Mouse (Mus musculus): Measurements from ENCODE around the gene Ncapg2.

Gene Ncapg2

DNA sequence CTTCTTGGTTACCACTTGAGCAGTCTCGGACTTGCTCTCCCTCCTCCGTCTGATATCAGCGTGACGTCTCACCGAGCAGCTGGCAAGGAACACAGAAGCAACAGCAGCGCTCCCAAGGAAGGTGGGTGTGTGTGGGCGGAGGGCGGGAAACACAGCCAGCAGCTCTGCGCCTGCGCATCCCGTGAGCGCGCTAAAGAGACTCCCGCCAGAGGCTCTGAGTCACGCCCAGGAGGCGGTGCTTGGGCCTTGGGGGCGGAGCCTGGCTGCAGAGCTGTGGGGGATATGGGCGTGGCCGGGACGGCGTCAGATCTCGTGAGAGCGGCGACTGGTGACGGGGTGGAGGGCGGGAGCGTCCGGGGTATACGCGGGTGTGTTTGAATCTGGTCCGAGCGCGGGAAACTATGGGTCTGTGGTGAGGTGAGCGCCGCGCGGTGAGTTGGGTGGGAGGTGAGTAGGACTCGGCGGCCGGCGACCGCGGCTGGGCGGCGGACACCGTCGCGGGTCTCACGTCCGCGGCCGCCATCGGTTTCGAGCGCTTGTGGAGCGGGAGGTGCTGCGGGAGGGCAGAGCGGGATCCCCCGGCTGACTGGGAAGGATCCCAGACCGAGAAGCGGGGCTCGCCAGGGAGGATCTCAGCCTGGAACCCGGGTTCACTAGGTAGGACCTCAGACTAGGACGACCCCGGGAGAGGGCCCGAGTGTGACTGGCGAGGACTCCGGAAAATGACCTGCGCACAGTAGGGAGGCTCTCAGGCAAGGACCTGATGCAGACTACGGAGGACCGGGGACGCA, at the start of gene Ncapg2:
TSS of gene Ncapg2 (plus strand) at position 358 of the 791 bp plus-strand sequence.
- in situ Hi-C loops (cut with MboI, MseI): loop anchor here (5.0 to 10.0 kb wide), 3 partner anchors 120 to 360 kb away; partner anchors contain the start of genes Esyt2 (in 2 of the 2) and Zfp386 (in 1 of the 2)

DNA sequence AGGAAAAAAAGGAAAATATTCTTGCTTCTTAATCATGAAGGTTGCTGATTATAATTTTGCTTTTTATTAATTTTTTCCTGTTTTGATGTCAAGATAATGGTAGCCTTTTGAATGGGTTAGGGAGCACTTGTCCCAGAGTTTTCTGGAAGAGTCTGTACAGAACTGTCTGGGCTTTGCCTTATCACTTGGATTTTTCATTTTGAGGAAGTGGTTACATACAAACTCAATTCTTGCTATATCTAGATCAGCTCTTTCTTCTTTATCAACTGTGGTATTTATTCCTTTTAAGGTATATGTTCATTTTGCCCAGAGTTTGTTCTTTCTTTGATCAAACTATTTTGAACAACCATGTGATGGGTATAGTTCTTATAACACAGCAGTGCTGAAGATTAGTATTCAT, 43.1 kb upstream of the Ncapg2 start:
- in situ Hi-C loops (cut with MboI, MseI): no loop called here

DNA sequence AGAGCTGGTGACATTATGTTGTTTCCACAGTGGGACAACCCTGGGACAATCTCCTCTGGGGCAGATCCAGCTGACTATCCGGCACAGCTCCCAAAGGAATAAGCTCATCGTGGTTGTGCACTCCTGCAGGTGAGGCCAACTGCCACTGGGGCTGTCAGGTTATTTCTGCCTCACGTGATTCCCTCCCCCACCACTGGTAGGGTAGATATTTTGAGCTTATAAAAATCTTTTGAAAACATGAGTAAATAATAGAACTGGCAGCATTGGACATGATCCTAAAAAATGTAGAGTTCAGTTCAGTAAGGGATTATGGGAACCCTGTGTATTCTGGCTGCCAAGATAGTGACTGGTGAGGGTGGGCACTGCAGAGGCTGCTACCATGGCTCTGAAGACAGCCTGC, 38.3 kb upstream of the Ncapg2 start:
- in situ Hi-C loops (cut with MboI, MseI): no loop called here

DNA sequence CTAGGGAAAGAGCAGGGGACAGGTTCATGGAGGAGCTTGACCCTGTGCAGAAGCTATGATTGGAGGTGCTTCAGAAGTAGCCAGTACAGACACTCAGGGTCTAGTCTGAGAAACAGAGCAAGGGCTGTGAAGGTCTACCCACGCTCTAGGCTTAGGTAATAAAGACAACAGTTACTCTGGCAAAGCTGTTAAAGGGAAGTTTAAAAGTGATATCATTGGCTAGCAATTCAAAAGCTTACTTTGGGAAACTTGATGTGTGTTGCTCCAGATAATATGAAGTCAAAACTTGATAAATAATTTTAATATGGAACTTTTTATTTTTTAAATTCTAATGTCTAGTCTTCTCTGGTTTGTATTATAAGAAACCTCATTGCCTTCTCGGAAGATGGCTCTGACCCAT, 37.9 kb upstream of the Ncapg2 start:
- in situ Hi-C loops (cut with MboI, MseI): no loop called here

DNA sequence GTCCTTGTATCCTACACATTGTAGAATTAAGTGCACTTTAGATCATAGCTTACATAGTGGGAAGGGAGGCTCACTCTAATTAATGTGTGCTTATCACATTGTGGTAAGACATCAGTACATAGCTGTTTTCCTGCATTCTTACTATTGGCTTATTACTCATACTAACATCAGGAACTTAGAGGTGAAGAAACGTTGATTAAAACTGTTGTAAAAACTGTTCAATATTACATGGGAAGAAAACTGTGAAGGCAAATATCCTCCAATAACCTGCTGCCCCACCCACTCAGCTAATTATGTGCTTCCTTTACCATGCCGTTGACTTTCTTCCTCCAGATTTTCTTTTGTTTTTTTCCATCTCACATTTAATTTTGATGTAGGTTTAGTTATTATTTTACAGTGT, 36.3 kb upstream of the Ncapg2 start:
- in situ Hi-C loops (cut with MboI, MseI): no loop called here

DNA sequence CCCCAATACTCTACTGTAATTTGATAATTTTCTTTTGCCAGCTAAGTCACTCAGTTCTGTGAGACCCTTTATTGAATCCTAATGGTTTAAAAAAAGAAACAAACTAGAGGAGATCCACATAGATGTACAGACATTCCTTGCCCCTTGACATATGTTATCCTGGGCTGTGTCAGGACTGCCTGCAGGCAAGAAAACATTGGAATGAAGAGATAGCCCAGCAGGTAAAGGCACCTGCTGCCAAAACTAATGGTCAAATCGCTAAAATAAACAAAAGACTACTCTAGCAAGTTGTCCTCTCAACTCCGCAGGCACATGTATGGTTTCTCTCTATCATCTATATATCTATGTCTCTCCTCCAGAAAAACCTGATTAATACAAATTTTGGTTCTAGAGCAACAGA, 22.1 kb upstream of the Ncapg2 start:
- in situ Hi-C loops (cut with MboI, MseI): no loop called here

DNA sequence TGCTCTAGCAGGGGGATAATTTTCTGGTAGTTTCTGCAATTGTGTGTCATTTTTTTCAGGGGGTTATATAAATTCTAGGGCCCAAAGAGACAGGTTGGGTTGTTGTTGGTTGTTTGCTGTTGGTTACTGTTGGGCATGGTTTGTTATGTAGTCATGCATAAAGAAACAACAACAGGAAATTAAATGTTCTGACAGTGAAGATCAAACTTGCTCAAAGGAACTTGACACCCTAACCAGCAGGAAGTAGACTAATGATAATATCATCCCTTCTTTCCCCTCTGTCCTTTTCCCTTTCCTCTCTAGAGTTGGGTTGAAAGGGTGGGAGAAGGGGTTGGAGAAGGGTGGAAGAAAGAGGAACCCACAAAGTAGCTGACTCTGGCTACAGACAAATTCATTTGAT, 21.2 kb upstream of the Ncapg2 start:
- in situ Hi-C loops (cut with MboI, MseI): no loop called here

DNA sequence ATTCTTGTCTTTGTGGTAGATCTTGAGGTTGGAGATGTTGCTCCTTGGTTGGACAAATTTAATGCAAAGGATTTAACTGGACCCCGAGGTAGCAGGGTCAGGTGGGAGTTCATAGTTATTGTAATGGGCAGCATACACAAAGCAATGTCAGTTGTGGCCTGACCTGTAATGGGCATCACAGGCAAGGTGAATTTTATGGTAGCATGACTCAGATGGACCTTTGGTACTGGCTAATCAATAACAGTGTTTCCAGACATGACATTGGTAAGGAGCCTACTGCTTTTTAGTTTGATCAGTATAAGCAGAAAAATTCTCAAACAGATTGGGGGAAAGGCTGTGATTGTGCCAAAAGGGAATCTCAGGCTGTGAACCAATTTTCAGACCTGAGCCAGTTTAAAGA, 18.4 kb upstream of the Ncapg2 start:
- in situ Hi-C loops (cut with MboI, MseI): no loop called here

DNA sequence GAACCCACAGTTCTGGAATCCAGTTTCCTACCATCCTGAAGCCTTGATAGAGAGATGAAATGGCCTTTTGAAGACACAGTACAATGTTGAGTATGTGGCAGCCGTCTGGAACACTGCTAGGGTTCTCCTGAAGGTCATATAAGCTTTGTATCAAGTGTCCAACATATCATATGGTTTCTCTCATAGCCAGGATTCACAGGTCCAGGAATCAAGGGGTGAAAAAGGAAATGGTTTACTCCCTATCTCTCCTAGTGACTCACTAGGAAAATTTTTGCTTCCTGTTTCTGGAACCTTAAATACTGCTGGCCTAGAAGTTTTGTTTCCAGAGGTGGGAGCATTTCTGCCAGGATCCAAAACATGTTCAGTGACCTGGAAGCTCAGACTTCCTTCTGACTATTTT, 15.3 kb upstream of the Ncapg2 start:
- in situ Hi-C loops (cut with MboI, MseI): no loop called here

DNA sequence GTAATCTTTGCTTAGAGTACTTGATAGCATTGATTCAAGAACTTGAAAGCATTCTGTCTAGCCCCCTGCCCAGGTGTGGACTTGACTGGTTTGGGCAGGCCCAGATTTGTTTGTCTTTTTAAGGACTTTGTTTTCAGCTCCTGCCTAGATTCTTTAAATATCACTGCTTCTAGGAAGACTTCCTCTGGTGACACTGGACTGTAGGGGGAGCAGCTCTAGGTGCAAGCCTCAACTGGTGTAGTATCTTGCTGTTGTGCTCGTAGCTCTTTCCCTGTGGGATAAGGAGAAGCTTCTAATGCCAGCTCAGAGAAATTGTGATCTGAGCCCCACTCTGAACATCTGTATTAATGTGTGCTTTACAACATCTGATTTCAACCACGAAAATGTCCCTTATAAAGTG, 10.9 kb upstream of the Ncapg2 start:
- in situ Hi-C loops (cut with MboI, MseI): no loop called here

DNA sequence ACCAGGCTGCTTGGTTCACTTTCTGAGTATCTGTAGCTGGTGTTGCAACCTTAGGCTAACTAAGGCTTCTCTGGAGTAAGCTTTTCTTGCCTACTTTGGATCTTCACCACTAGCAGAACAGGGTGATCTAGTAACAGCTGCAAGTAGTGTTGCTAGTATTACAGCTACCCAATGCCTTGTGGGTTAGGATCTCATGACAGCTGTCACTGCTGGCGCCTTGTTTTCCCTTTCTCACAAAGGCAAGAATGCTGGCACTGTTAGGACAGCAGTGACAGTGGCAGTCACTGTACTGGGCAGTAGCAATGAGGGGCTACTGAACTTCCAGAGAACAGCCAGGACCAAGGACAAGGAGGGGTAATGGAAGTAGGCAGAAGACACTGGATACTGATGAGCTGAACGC, 9.9 kb upstream of the Ncapg2 start:
- in situ Hi-C loops (cut with MboI, MseI): no loop called here

DNA sequence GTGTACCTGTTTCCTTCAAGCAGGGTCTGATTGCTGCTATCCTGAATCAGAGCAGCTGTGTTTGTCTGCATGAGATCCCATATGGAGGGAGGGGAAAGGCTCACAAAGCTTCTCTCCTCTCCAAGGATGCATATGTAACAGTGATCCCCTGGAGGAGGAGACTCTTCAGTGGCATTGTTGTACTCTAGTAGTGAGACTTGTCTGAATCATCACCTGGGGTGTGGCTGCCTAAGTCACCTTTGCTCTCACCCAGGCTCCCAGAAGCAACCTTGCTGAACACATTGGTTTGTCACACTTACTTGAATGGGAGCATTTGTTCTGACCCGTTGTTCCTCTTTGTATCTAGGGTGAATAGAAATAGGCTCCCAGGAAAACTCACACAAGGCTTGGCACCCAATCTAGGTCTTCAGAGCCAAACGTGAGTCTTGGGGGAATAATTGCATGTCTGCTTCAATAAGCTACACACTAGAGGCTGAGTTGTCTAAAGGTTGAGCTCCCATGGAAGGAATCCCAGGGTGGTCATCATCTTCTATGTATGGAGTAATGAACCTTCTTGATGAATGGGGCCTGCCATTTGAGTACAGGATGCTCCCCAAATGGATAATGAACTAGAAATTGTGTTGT, 9.0 kb upstream of the Ncapg2 start:
- in situ Hi-C loops (cut with MboI, MseI): no loop called here

DNA sequence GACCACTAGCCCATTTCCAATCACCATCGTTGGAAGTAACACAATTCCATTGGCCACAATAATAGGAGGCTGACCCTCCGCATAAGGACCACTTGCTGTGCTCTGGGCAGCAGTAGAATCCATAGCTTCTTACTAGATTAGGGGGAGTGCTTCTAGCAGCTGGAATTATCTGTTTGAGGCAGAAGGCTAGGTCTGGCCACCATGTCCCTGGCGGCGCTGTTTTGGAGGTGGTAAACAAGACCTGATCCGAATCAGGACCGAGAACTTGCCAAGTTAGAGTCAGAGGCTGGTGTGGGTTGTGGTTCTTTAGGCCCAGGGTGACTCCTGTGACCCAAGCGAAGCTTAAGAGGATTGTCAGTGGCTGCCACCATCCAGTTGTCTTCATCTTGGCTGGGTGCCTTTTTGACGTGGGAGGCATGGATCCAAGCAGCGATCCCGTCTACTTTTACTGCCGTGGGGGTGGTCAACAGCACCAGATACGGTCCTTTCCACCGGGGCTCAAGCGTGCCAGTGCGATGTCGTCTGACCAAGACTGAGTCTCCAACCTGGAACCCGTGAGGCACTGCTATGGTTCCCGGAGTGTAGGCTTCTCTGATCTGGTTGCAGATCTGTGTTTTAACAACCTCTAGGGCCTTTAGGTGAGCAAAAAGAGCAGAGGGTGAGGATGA, 1.1 kb upstream of the Ncapg2 start:
- in situ Hi-C loops (cut with MboI, MseI): loop anchor here (10.0 kb wide), 2 partner anchors 119 to 359 kb away; partner anchors contain the start of genes Esyt2 (in 1 of the 2) and Zfp386 (in 1 of the 2)

DNA sequence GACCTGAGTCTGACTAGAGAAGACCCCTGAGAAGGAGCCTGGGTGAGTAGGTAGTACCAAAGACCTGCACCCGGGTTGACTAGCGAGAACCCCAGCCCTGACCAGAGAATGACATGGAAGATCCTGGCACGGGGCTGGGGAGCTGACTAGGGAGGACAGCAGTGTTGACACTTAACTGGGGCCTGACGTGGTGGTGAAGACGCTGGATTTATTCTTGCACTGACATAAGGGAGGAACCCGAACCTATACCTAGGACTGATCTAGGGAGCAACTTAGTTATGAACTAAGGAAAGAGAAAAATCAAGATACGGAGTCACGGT, 594 bp downstream of the Ncapg2 start:
- in situ Hi-C loops (cut with MboI, MseI): loop anchor here (5.0 to 10.0 kb wide), 3 partner anchors 121 to 361 kb away; partner anchors contain the start of genes Esyt2 (in 2 of the 2) and Zfp386 (in 1 of the 2)

DNA sequence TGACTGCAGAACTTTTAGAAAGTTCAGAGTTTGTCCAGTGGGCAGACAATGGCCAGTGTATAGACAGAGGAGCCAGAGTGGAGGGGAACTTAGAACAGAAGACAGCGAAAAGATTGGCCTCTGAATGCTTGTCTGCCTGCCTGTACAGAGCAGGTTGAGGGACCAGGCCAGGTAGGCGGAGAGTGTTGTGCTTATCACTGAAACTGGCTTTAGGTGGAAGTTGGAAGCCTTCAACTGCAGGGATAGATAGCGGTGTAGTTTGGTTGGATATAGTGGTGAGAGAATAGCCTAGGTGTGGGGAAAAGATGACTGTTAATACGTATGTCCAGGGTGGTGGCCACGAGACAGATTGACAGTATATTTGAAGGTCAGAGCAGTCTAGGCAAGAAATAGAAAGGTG, 2.7 kb downstream of the Ncapg2 start:
- in situ Hi-C loops (cut with MboI, MseI): loop anchor here (5.0 to 10.0 kb wide), 3 partner anchors 123 to 363 kb away; partner anchors contain the start of genes Esyt2 (in 2 of the 2) and Zfp386 (in 1 of the 2)

DNA sequence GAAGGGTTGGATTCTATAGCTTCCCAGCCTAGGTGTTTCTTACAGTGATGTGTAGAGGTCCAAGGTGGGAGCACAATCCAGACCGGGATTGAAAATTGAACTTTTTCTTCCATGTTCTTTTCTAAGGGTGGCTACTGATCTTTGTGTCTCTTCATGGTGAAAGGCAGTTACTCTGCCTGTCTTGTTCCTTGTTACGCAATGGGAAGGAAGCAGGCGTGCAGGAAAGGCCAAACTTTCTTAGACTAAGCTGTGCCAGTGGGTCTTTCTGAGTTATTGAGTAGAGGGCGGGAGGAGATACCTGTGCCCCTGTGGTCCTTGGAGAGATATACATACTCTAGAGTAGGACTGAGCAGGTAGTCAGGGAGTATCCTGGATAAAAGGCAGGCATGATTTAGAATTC, 9.7 kb downstream of the Ncapg2 start:
- in situ Hi-C loops (cut with MboI, MseI): no loop called here

DNA sequence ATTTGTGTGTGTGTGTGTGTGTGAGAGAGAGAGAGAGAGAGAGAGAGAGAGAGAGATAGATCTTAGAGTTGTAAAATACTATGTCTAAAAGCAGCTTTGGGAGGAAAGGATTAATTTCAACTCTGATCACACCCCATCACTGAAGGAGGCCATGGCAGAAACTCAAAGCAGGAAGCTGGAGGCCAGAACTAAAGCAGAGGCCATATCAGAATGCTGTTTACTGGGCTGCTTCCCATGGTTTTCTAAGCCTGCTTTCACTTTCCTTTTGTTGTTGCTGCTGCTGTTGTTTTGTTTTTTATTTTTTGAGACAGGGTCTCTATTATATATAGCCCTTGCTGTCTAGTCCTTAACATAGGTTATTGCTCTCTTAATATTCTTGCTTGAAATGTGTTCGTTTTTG, 11.3 kb downstream of the Ncapg2 start:
- in situ Hi-C loops (cut with MboI, MseI): no loop called here

DNA sequence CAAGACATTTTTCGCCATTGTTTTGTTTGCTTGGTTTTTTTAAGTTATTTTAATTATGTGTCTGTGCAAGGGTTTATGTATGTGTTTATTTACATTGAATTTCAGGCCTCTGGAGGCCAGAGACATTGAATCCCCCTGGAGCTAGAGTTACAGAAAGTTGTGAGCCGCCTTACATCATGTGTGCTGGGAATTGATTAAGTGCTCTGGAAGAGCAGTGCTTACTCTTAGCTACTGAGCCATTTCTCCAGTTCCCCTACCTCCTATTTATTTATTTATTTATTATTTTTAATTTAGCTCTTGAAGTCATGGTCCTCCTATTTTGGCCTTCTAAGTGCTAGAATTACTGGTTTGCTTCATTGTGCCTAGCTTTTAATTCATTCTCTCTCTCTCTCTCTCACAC, 16.5 kb downstream of the Ncapg2 start:
- in situ Hi-C loops (cut with MboI, MseI): no loop called here

DNA sequence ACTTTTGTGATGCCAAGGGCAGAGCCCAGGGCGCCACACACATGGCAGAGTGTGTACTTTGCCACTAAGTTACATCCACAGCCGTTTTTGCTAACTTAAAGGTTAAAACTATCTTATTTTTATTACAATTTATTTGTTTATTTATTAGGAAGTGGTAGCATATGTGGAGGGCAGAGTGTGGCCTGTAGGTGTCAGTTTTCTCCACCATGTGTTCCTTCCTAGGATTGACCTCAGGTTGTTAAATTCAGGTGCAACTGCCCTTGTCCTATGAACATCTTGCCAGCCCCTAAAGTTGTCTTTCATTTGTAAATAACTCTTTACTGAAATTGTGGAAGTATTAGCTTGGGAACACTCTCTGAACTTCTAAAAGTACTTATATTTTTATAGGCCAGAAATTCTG, 20.2 kb downstream of the Ncapg2 start:
- in situ Hi-C loops (cut with MboI, MseI): no loop called here

DNA sequence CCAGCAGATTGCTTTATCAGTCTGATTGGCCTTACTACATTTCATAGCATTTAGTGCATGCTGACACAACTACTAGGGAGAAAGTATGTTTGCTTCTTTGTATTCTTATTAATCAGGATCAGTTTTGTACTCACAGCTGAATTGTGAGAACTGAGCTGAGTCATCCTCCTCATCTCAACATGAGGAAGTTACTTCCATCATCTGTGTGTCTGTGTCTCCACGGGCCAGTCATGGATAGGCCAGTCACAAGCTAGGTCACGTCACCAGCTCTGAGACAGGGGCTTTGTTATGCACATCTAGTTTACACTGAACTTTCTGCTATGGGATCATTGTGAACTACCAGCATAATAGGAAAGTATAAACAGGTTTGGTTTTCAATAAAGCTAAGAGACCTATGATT, 28.5 kb downstream of the Ncapg2 start:
- in situ Hi-C loops (cut with MboI, MseI): no loop called here

DNA sequence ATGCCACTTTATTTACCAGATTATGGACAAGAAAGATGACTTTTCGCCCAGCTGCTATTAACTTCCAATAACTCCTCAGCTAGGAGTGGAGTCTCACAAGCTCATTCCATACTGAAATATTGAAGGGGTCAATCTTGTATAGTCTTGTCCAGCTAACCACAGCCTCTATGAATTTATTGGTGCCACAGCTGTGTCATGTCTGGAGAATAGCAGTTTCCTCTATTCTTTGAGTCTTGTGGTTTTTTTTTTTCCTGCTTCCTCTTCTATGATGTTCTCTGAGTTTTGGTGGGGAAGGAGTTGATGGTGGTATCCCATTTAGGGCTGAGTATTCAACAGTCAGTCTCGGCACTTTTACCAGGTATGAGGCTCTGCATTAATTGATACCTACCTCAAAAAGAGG, 30.0 kb downstream of the Ncapg2 start:
- in situ Hi-C loops (cut with MboI, MseI): no loop called here

DNA sequence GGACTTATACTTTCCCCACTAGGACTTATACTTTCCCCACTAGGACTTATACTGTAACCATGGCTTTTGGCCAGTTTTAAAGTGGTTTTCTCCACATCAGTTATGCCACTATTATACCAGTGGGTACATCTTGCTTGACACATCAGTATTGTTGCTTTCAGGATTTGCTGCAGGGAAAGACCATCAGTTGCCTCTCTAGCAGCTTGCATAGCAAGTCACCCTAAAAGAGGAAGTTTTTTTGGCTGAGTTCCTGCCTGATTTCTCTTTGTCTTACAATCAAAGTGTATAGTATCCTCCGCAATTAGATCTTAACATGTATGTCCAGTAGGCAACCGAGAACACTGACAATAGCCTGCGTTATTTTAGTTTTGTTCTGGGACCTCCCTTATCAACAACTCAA, 30.9 kb downstream of the Ncapg2 start:
- in situ Hi-C loops (cut with MboI, MseI): no loop called here

DNA sequence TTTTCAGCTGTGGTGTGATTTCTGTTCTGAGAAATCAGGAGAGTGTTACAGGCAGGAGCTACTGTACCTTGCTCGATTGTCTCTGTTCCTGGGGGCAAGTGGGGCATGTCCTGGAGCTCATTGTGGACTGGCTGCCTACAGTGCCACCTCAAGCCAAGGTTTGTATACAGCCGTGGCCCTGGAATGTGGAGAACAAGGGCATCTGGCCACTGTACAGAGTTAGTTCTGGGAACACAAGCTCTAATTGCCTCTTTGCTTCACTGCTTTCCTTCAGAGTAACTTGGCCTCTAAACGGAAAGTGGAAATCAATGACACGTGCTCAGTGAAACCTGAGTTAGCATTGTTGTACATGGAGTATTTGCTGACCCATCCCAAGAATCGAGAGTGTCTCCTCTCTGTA, 33.4 kb downstream of the Ncapg2 start:
- in situ Hi-C loops (cut with MboI, MseI): no loop called here

Data from T-helper 17 cell (primary cell).